Mouse (Mus musculus): ENCODE data around the gene Scn7a.

GRCm38 (mm10) chr2:66827729-66828128 lies 43.0 kb upstream of the Scn7a start:
- TF ChIP-seq CTCF (IDR thresholded peaks at IDR 0.05; ENCODE audit: control insufficient read depth, insufficient read depth, insufficient read length), result no peak
- TF ChIP-seq MAX (IDR thresholded peaks at IDR 0.05), result no peak
- TF ChIP-seq USF1 (IDR thresholded peaks at IDR 0.05; ENCODE audit: low read depth), result no peak
- no peak for TF ChIP-seq MYOD1 (IDR thresholded peaks at IDR 0.05; ENCODE audit: control insufficient read depth, insufficient read length, low read depth)

All from C2C12 (cell line).